Mouse (Mus musculus) erythroblast, embryonic 14.5 days (primary cell): ENCODE results near the gene Tex22.

Experiments used
- GATA1 ChIP-seq: IDR thresholded peaks from 2 replicates; pipeline ENCODE4 v1.6.1; 2012; ENCODE audit warnings: low read length, inconsistent platforms, mixed read lengths
- TAL1 ChIP-seq: IDR thresholded peaks from 3 replicates; pipeline ENCODE4 v1.6.1; 2012; ENCODE audit warnings: low read length, inconsistent platforms, mixed read lengths

DNA sequence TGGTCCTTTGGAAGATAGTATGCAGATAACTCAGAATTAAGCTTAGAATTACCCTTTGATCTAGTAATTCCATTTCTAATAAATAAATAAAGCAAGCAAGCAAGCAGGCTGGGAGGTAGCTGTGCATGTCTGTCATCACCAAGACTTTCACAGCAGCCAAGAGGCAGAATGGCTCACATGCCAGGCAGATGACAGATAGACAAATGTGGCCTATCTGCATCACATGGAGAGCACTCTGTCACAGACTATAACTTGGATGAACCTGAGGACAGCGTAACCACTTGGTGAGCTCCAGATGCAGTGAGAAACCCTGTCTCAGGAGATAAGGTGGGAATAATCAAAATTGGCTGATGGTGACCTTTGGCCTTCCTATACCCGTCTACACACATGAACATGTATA, 39.2 kb upstream of the Tex22 start:
- TF ChIP-seq GATA1 = no peak
- no peak for TF ChIP-seq TAL1
